In genomic region chr17:69672530-69672929, GRCm38 (mm10) we compare ENCODE assay signal across 9 mouse cellular contexts.
DNase-seq lines count a peak whose midpoint lies in the region; ATAC-seq and TF ChIP-seq lines count a peak whose summit lies in the region.
"Had no signal": no experiment of that assay in that cellular context is flagged by ENCODE, and none has a peak within 500 bp of the region (broad histone marks: within the 10 kb centered on the region; RNA-seq: fewer than 3 reads in every experiment).

No protein-coding gene starts in this region.

- H3K27ac ChIP-seq in midbrain, embryonic 15.5 days = no peak overlapping the region
- no peak overlapping the region for H3K27ac ChIP-seq in midbrain, embryonic 11.5 days (ENCODE audit: low read depth, low read length)
- no peak overlapping the region for H3K27ac ChIP-seq in left cerebral cortex, adult 2 months
- H3K27ac ChIP-seq: lung, embryonic 15.5 days had no signal

- no peak overlapping the region for H3K4me2 ChIP-seq in midbrain, embryonic 15.5 days
- no peak overlapping the region for H3K4me2 ChIP-seq in midbrain, embryonic 11.5 days
- H3K4me2 ChIP-seq: lung, embryonic 15.5 days had no signal

- no peaks in the 10 kb centered on the region for H3K9me3 ChIP-seq in midbrain, embryonic 15.5 days
- H3K9me3 ChIP-seq in midbrain, embryonic 11.5 days (ENCODE audit: control insufficient read depth, low read length) = no peaks in the 10 kb centered on the region
- H3K9me3 ChIP-seq: lung, embryonic 15.5 days had no signal

- no peak overlapping the region for H3K9ac ChIP-seq in midbrain, embryonic 15.5 days
- H3K9ac ChIP-seq in midbrain, embryonic 11.5 days (ENCODE audit: low read length) = no peak overlapping the region
- H3K9ac ChIP-seq: lung, embryonic 15.5 days had no signal

- no peak overlapping the region for H3K4me3 ChIP-seq in midbrain, embryonic 15.5 days
- H3K4me3 ChIP-seq in midbrain, embryonic 11.5 days (ENCODE audit: low read depth, low read length) = no peak overlapping the region
- H3K4me3 ChIP-seq in left cerebral cortex, adult 2 months = no peak overlapping the region
- H3K4me3 ChIP-seq: lung, embryonic 15.5 days had no signal

- no peaks in the 10 kb centered on the region for H3K27me3 ChIP-seq in midbrain, embryonic 15.5 days (replicated peaks)
- no peaks in the 10 kb centered on the region for H3K27me3 ChIP-seq in midbrain, embryonic 11.5 days (ENCODE audit: control insufficient read depth, insufficient read depth, low read length)
- H3K27me3 ChIP-seq: lung, embryonic 15.5 days had no signal

- ATAC-seq in midbrain, embryonic 15.5 days (replicated peaks) = peak; percentile 84
- no peak for ATAC-seq in midbrain, embryonic 11.5 days (ENCODE audit: low FRiP score)
- ATAC-seq in granulocyte monocyte progenitor cell, adult 5-6 weeks (replicated peaks; ENCODE audit: poor library complexity, severe bottlenecking) = no peak
- ATAC-seq in monocyte, adult 5-6 weeks (replicated peaks; ENCODE audit: insufficient number of reproducible peaks, low FRiP score, low TSS enrichment, poor library complexity, severe bottlenecking) = no peak

- 83% methylated on average over 3 of the region's 3 CpGs for WGBS in midbrain, embryonic 15.5 days
- WGBS in midbrain, embryonic 11.5 days = 92% methylated on average over 3 of the region's 3 CpGs

- H3K4me1 ChIP-seq in midbrain, embryonic 15.5 days = no peaks in the 10 kb centered on the region
- H3K4me1 ChIP-seq in midbrain, embryonic 11.5 days (ENCODE audit: control insufficient read depth, insufficient read depth, low read length) = no peaks in the 10 kb centered on the region
- H3K4me1 ChIP-seq: lung, embryonic 15.5 days had no signal

- no peaks in the 10 kb centered on the region for H3K36me3 ChIP-seq in midbrain, embryonic 15.5 days (replicated peaks)
- no peaks in the 10 kb centered on the region for H3K36me3 ChIP-seq in midbrain, embryonic 11.5 days (ENCODE audit: control insufficient read depth, insufficient read depth, low read length)
- H3K36me3 ChIP-seq: lung, embryonic 15.5 days had no signal

- intact Hi-C loops in left cerebral cortex, adult 2 months (cut with DNase I) = no loop called here

- no peak for TF ChIP-seq CTCF in left cerebral cortex, adult 2 months (IDR thresholded peaks at IDR 0.05)

- no peak for DNase-seq in midbrain, embryonic 11.5 days (ENCODE audit: low spot score, missing footprints)
- peak; percentile 96 for DNase-seq in cerebellum, adult 11-12 months
- peak; percentile 84 for DNase-seq in gastrocnemius, postnatal 10 days
- DNase-seq in left cerebral cortex, adult 2 months (ENCODE audit: extremely low spot score in 1 of 2, low spot score in 2 of 2) = peak; percentile 44 to 66
- DNase-seq in testis, postnatal 10 days (ENCODE audit: low spot score) = peak; percentile 49
